Mouse (Mus musculus): ENCODE data around the gene Oxa1l.

- no peak for TF ChIP-seq CTCF (IDR thresholded peaks at IDR 0.05; ENCODE audit: control insufficient read depth, insufficient read depth, insufficient replicate concordance, low read depth, low read length)
- no peak for TF ChIP-seq POLR2A (IDR thresholded peaks at IDR 0.05; ENCODE audit: control insufficient read depth, low read depth, low read length)
Observed at GRCm38 (mm10) chr14:54382641-54383040, 22.0 kb downstream of the Oxa1l start.

Data from testis, adult 2 months (tissue).